Mouse (Mus musculus): Measurements from ENCODE around the gene Lrrtm3. TPM values are rescaled to one million over a fixed set of nuclear protein-coding genes. Genes with fewer than 3 reads are reported as not detected.

Gene Lrrtm3
- 9.9 and 13.1 TPM in 2 replicates for polyA plus RNA-seq (2015; fragmentation: Nextera tagmentation; extraction: Ambion mirVana)

DNA sequence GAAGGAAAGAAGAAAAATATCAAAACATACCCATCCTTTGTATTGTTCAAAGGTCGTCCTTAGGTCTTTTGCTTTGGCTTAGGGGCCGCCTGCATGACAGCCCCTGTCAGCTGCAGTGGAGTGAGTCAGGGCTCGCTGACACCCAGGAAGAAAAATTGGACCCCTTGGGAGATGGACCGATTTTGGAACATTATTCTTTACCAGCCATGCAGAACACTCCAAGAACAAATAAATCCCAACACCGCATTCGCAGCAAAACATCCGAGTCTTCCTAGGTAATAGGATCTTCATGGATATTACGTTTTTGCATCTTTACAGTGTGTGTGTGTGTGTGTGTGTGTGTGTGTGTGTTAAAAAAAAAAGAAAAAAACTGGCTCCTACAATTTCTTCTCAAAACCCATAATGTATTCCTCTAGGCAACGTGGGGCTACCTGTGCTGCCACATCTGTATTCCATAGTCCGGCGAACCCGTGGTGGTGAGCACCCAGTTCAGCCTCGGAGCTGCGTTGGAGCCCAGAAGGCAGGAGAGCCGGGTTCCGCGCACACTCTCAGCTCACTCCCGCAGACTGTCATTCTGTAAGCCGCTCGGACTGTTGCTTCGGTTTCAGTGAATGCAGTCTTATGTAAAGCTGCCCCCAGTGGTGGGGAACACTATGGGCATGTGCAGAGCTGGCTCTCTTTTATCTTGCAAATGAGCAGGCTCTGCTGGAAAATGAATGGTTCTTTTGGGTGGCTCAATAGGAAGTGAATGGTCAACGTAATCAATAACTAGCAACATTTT lies at the start of gene Lrrtm3:
TSS of gene Lrrtm3 (minus strand) at position 598 of the 781 bp plus-strand sequence.
- peaks cover 36% of the 10 kb centered on the region for H3K27me3 ChIP-seq
- no peak within 1 kb of the TSS for H3K27ac ChIP-seq
- peak; percentile 70; the same call in 1 of the 2 replicates for ATAC-seq (ENCODE audit: insufficient number of reproducible peaks, insufficient read depth, low FRiP score, low TSS enrichment, low read depth)
- no peaks in the 10 kb centered on the region for H3K36me3 ChIP-seq
- H3K9ac ChIP-seq: peak within 1 kb of the TSS; percentile 58
- peaks cover 28% of the 10 kb centered on the region for H3K4me1 ChIP-seq
- H3K4me2 ChIP-seq: peak within 1 kb of the TSS; percentile 78
- 2% methylated on average over 22 of the region's 22 CpGs for WGBS
- H3K4me3 ChIP-seq: peak within 1 kb of the TSS; percentile 47
- H3K9me3 ChIP-seq: no peaks in the 10 kb centered on the region

DNA sequence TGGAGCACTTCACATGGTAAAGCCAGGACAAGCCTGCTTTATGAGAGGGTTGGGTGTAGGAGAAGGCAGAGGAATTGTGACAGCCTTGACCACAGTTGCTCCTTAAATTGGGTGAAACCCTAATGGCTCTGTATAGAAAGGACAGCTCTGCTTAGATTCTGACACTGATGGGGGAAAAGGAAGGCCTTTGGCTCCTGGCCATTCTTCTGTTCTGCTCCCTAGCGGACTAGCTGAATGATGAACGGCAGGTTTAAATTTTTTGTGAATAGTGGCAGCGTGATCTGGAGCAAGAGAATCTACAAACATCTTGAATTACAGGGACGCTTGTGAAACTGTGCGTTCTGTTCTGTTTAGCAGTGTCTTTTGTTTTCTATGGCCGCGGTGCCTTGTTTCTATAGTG lies 45.4 kb upstream of the Lrrtm3 start:
- WGBS: 40% methylated on average over 7 of the region's 7 CpGs
- no peaks in the 10 kb centered on the region for H3K36me3 ChIP-seq
- no peaks in the 10 kb centered on the region for H3K27me3 ChIP-seq
- H3K4me2 ChIP-seq: no peak overlapping the region
- no peaks in the 10 kb centered on the region for H3K9me3 ChIP-seq
- ATAC-seq (ENCODE audit: insufficient number of reproducible peaks, insufficient read depth, low FRiP score, low TSS enrichment, low read depth): no peak
- peak overlapping the region; percentile 16; the same call in 1 of the 2 replicates for H3K27ac ChIP-seq
- no peak overlapping the region for H3K9ac ChIP-seq
- H3K4me1 ChIP-seq: no peaks in the 10 kb centered on the region
- no peak overlapping the region for H3K4me3 ChIP-seq

- no peaks in the 10 kb centered on the region for H3K27me3 ChIP-seq
- ATAC-seq (ENCODE audit: insufficient number of reproducible peaks, insufficient read depth, low FRiP score, low TSS enrichment, low read depth): no peak
- H3K27ac ChIP-seq: no peak overlapping the region
- no peak overlapping the region for H3K4me3 ChIP-seq
- H3K4me1 ChIP-seq: no peaks in the 10 kb centered on the region
- no peaks in the 10 kb centered on the region for H3K36me3 ChIP-seq
- no peak overlapping the region for H3K4me2 ChIP-seq
- H3K9me3 ChIP-seq: no peaks in the 10 kb centered on the region
- WGBS: 78% methylated on average over 3 of the region's 3 CpGs
- H3K9ac ChIP-seq: no peak overlapping the region
Measured at GRCm38 (mm10) chr10:64133461-64133860, 43.4 kb upstream of the Lrrtm3 start.

GRCm38 (mm10) chr10:64130397-64131150 lies 40.5 kb upstream of the Lrrtm3 start:
- Histone ChIP-seq H3K4me3 (no peak overlapping the region), H3K27ac (no peak overlapping the region), H3K27me3 (no peaks in the 10 kb centered on the region), H3K36me3 (no peaks in the 10 kb centered on the region), H3K4me1 (no peaks in the 10 kb centered on the region), H3K4me2 (no peak overlapping the region), H3K9ac (no peak overlapping the region), H3K9me3 (no peaks in the 10 kb centered on the region)
- WGBS: 87% methylated on average over 15 of the region's 15 CpGs
- no peak for ATAC-seq (ENCODE audit: insufficient number of reproducible peaks, insufficient read depth, low FRiP score, low TSS enrichment, low read depth)

- no peak for ATAC-seq (ENCODE audit: insufficient number of reproducible peaks, insufficient read depth, low FRiP score, low TSS enrichment, low read depth)
Measured at GRCm38 (mm10) chr10:64118833-64119232, 28.8 kb upstream of the Lrrtm3 start.

GRCm38 (mm10) chr10:64115246-64115645 lies 25.2 kb upstream of the Lrrtm3 start:
- Histone ChIP-seq H3K27me3 (no peaks in the 10 kb centered on the region), H3K27ac (no peak overlapping the region), H3K36me3 (no peaks in the 10 kb centered on the region), H3K9me3 (no peaks in the 10 kb centered on the region), H3K4me3 (no peak overlapping the region), H3K4me1 (no peaks in the 10 kb centered on the region), H3K4me2 (no peak overlapping the region), H3K9ac (no peak overlapping the region)
- ATAC-seq (ENCODE audit: insufficient number of reproducible peaks, insufficient read depth, low FRiP score, low TSS enrichment, low read depth): no peak
- WGBS: 94% methylated on average over 11 of the region's 11 CpGs

More at GRCm38 (mm10) chr10:64118833-64119232, 28.8 kb upstream of the Lrrtm3 start:
- no peak overlapping the region for H3K9ac ChIP-seq
- 81% methylated on average over 3 of the region's 3 CpGs for WGBS
- H3K9me3 ChIP-seq: no peaks in the 10 kb centered on the region
- H3K4me2 ChIP-seq: no peak overlapping the region
- H3K4me3 ChIP-seq: no peak overlapping the region
- no peaks in the 10 kb centered on the region for H3K4me1 ChIP-seq
- H3K36me3 ChIP-seq: no peaks in the 10 kb centered on the region
- no peaks in the 10 kb centered on the region for H3K27me3 ChIP-seq
- no peak overlapping the region for H3K27ac ChIP-seq

GRCm38 (mm10) chr10:64096532-64096931 lies 6.5 kb upstream of the Lrrtm3 start:
- no peak overlapping the region for H3K4me2 ChIP-seq
- no peak for ATAC-seq (ENCODE audit: insufficient number of reproducible peaks, insufficient read depth, low FRiP score, low TSS enrichment, low read depth)
- no peak overlapping the region for H3K4me3 ChIP-seq
- H3K36me3 ChIP-seq: no peaks in the 10 kb centered on the region
- peaks cover under 1% of the 10 kb centered on the region; the same call in 1 of the 2 replicates for H3K27me3 ChIP-seq
- H3K9me3 ChIP-seq: no peaks in the 10 kb centered on the region
- 95% methylated on average over 1 of the region's 1 CpGs for WGBS
- no peak overlapping the region for H3K9ac ChIP-seq
- no peak overlapping the region for H3K27ac ChIP-seq
- no peaks in the 10 kb centered on the region for H3K4me1 ChIP-seq

DNA sequence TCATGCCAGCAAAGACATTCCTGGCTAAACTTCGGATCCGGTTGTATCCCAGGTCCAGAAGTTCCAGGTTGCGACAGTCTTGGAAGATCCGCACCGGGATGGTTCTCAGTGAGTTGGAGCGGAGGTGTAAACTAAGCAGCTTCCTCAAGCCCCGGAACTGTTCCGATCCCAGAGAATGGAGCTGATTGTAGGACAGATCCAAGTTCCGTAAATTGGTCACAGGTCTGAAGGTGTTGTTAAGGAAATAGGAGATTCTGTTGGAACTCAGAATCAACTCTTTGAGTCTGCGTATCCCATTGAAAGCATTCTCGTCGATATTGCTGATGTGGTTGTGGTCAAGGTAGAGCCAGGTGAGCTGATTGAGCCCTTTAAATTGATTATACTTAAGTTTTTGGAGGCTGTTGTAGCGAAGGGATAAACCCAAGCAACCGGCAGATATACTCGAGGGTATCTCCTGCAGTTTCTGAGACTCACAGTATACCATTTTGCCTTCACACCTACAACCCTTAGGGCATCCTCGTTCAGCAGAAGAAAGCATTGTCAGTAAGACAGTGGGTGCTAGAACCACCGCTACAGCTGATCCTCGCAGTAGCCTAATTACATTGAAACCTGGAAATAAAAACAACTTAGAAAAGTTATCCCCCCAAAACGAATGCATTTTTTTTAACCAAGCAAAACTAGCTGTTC lies 1.2 kb downstream of the Lrrtm3 start:
- WGBS: 16% methylated on average over 19 of the region's 19 CpGs
- ATAC-seq (ENCODE audit: insufficient number of reproducible peaks, insufficient read depth, low FRiP score, low TSS enrichment, low read depth): no peak
- no peak overlapping the region for H3K9ac ChIP-seq
- H3K36me3 ChIP-seq: no peaks in the 10 kb centered on the region
- H3K9me3 ChIP-seq: no peaks in the 10 kb centered on the region
- peak overlapping the region; percentile 78 for H3K4me2 ChIP-seq
- H3K4me3 ChIP-seq: peak overlapping the region; percentile 47
- peaks cover 37% of the 10 kb centered on the region for H3K27me3 ChIP-seq
- no peak overlapping the region for H3K27ac ChIP-seq
- H3K4me1 ChIP-seq: peaks cover 32% of the 10 kb centered on the region

DNA sequence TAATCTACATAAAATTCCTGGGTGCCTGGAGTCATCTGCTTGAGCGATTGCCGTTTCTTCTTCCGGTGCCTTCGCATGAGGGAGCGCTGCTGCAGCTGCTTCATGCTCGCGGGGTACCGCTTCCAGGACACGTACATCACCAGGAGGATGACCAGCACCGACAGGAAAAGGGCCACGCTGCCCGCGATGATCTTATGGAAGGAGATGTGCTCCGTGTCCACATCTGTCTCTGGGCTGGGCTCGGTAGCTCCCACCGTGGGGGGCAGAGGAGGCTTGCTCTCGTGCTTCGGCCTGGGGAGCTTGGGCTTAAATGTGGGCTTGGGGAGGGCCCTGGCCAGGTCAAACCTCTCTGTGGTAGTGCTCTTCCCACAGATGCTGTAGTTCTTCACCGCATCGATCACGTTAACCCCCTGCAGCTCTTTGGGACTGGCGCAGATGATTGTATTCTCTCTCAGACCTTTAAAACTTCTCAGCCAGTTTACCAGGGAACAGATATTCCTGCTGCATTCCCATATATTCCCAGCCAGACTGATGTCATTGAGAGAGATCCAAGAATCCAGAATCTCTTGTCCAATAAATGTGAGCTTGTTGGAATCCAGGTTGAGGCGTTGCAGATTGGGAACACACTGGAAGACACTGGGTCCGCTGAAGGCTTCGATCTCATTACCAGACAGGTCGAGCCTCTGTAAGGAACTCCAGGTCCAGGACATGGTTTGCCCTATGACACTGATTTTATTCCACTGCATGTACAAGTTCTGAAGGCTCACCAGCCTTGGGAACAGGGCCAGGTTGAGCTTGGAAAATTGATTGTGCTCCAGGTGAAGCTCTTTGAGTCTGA lies 1.9 kb downstream of the Lrrtm3 start:
- Histone ChIP-seq H3K27me3 (peaks cover 42% of the 10 kb centered on the region), H3K4me1 (peaks cover 34% of the 10 kb centered on the region), H3K9ac (peak overlapping the region; percentile 63), H3K27ac (no peak overlapping the region), H3K9me3 (no peaks in the 10 kb centered on the region), H3K4me3 (peak overlapping the region; percentile 47), H3K4me2 (peak overlapping the region; percentile 78), H3K36me3 (no peaks in the 10 kb centered on the region)
- 4% methylated on average over 26 of the region's 26 CpGs for WGBS
- ATAC-seq (ENCODE audit: insufficient number of reproducible peaks, insufficient read depth, low FRiP score, low TSS enrichment, low read depth): no peak

DNA sequence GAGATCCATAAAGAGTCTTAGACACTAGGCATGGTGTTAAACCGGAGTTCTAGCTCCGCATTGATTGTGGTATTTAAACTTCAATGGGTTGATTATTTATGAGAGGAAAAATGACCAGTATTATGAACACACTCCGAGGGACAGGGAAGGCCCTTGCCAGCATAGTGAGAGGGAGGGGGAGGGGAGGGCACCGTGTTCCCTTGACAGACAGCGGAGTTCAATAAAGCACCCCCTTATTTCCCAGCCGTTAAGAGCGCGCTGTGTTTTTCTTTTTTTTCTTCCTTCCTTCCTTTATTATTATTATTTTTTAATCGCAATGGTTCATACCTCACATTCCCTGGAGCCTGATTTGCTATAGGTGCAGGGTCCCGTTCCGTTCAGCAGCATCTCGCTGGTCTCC lies 2.6 kb downstream of the Lrrtm3 start:
- Histone ChIP-seq H3K4me3 (peak overlapping the region; percentile 47), H3K4me2 (peak overlapping the region; percentile 78), H3K27ac (no peak overlapping the region), H3K27me3 (peaks cover 42% of the 10 kb centered on the region), H3K9ac (peak overlapping the region; percentile 63; the same call in 1 of the 2 replicates), H3K9me3 (no peaks in the 10 kb centered on the region), H3K36me3 (no peaks in the 10 kb centered on the region), H3K4me1 (peaks cover 34% of the 10 kb centered on the region)
- 1% methylated on average over 12 of the region's 12 CpGs for WGBS
- no peak; the same call in 1 of the 2 replicates for ATAC-seq (ENCODE audit: insufficient number of reproducible peaks, insufficient read depth, low FRiP score, low TSS enrichment, low read depth)
